Mouse (Mus musculus): Measurements from ENCODE around the gene Neo1. TPM values are rescaled to one million over a fixed set of nuclear protein-coding genes. Genes with fewer than 3 reads are reported as not detected.
"Not testable (repeated sequence)": the region's sequence is repeated elsewhere in the genome, so short reads cannot be mapped to it uniquely, and the experiment has no call there.

Gene Neo1
- total RNA-seq, 2 experiments from 2014 or later, result 176 to 196 TPM

DNA sequence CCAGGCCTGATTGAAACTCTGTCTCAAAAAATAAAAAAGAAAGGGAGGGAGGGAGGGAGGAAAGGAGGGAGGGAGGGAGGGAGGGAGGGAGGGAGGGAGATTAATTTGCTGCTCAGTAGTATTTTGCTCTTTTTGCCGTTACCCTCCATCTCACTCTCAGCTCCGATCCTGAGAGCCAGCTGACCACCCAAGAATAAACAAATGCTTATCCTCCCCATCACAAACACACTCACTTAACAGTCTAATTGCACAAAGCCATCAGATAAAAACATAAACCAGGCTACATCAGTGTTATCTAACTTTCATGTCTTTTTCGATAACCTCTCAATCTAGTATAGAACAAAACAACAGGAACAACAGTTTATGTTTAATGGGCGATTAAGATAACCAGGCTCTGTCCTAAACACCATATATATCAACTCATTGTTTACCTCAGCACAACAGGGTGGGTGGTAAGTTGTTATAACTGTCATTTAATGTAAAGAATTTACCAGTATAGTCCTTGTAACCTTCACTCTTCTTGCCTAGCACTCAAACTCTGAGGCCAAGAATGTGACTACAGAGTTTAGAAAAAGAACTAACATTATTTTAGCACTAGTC lies 11.9 kb downstream of the Neo1 start:
- intact Hi-C loops (cut with DNase I), result no loop called here
- no peak for DNase-seq (ENCODE audit: extremely low spot score in 1 of 2, low spot score in 2 of 2)

DNA sequence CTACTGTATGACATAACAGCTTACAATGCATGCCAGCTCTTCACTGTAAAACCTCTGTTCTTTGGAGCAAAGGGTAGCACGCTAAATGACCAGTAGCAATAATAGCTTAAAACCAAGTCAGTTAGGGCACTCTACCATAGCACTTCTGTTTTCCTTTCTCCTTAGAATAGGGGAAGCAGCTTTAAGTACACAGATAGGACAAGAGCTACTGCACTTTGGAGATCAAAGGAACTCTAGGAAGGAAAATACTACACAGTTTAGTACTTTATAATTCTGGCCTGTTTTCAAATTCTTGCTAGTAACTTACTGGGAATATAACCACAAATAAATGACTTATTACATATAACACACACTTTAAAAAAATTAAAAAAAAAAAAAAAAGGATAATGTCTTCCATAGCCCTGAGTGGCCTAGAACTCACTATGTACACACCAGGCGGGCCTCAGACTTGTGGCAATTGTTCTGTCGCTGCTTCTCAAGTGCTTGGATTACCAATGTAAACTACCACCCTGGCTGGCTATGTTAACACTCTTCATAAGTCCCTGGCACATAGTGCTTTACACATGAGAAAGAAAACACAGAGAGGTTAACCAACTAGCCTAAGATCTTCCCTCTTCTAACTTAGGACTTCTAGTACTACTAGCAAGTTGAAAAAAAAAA lies 20.1 kb downstream of the Neo1 start:
- DNase-seq (ENCODE audit: extremely low spot score in 1 of 2, low spot score in 2 of 2), result no peak
- intact Hi-C loops (cut with DNase I), result no loop called here

GRCm38 (mm10) chr9:59013365-59013764 lies 22.9 kb downstream of the Neo1 start:
- intact Hi-C loops (cut with DNase I), result loop anchor here (5.0 kb wide), 2 partner anchors 254 to 269 kb away; no protein-coding TSS in a partner anchor
- DNase-seq (ENCODE audit: extremely low spot score in 1 of 2, low spot score in 2 of 2), result peak in 1 of 2 experiments; percentile 70

DNA sequence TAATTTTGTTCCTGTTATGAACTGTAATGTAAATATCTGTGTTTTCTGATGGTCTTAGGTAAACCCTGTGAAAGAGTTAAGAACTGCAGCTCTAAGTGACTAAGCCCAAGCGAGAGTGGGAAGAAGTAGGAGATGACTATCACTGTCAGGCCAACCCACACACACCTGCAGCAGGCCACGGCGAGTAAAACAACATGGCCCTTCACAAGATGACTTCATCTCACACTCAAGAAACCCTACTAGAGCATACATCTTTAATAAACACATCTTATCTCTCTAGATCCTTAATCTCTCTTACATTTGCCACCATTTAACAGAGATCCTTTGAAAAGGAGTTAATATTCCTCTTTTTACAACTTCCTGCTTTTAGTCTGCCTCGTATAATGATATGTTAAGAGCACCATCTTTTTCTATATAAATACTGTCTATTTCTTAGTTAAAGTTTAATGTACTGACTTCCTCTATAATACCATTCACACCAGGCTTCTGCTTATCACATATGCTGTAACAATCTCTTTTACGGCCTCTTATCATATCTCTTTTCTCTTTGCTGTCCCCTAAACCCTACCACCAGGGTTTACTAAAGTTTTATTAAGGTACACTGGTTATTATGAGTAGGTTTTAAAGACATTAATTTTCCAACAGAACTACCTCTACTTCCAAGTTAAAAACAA lies 46.8 kb downstream of the Neo1 start:
- no peak for DNase-seq (ENCODE audit: extremely low spot score in 1 of 2, low spot score in 2 of 2)
- intact Hi-C loops (cut with DNase I), result no loop called here

DNA sequence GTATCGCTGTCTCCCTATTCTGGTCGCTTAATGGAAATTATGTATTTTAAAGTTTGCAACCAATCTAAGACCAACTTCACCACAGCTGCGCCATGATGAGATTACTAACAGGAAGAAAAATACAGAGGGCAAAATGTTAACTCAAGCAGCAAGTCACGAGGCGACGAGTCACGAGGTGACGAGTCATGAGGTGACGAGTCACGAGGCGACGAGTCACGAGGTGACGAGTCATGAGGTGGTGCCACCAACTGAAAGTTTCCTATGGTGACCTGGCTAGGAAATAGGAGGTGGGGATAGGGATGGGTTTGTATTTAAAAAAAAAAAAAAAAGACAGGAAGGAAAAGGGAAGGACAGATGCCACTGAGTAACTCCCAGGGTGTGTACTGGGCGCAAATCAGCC lies 57.2 kb downstream of the Neo1 start:
- DNase-seq (ENCODE audit: extremely low spot score in 1 of 2, low spot score in 2 of 2), result no peak
- intact Hi-C loops (cut with DNase I), result no loop called here

- intact Hi-C loops (cut with DNase I); DNase-seq (ENCODE audit: extremely low spot score in 1 of 2, low spot score in 2 of 2): not testable (repeated sequence)
These were observed 65.1 kb downstream of the Neo1 start for GRCm38 (mm10) chr9:58971154-58971553.

DNA sequence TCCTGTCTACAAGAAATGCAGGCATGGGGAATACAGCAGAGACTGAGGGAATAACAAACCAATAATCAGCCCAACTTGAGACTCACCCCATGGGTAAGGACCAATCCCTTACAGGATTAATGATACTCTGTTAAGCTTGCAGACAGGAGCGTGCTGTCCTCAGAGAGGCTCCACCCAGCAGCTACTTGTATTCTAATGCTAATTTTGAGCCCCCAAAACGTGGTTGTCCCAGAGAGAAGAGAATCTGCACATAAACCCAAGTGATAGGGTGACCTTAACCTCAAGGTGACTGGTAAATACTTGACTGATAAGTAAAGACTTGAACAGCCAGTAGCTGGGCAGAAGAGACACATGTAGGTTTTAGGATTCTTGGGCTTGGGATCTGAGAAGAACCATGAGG lies 68.9 kb downstream of the Neo1 start:
- intact Hi-C loops (cut with DNase I), result no loop called here
- no peak for DNase-seq (ENCODE audit: extremely low spot score in 1 of 2, low spot score in 2 of 2)

- DNase-seq (ENCODE audit: extremely low spot score in 1 of 2, low spot score in 2 of 2), result no peak
- intact Hi-C loops (cut with DNase I), result no loop called here
These were observed 80.7 kb downstream of the Neo1 start for GRCm38 (mm10) chr9:58955507-58955906.

DNA sequence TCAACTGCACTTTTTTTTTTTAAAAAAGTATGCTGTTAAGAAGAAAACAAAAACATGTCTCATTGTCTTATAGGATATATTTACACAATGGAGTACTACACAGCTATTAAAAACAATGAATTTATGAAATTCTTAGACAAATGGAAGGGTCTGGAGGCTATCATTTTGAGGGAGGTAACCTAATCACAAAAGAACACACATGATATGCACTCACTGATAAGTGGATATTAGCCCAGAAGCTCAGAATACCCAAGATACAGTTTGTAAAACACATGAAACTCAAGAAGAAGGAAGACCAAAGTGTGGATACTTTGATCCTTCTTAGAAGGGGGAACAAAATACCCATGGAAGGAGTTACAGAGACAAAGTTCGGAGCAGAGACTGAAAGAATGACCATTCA lies 90.3 kb downstream of the Neo1 start:
- DNase-seq (ENCODE audit: extremely low spot score in 1 of 2, low spot score in 2 of 2); intact Hi-C loops (cut with DNase I): not testable (repeated sequence)

- intact Hi-C loops (cut with DNase I), result no loop called here
- DNase-seq (ENCODE audit: extremely low spot score in 1 of 2, low spot score in 2 of 2), result no peak
These were observed 101.5 kb downstream of the Neo1 start for GRCm38 (mm10) chr9:58934776-58935175.

DNA sequence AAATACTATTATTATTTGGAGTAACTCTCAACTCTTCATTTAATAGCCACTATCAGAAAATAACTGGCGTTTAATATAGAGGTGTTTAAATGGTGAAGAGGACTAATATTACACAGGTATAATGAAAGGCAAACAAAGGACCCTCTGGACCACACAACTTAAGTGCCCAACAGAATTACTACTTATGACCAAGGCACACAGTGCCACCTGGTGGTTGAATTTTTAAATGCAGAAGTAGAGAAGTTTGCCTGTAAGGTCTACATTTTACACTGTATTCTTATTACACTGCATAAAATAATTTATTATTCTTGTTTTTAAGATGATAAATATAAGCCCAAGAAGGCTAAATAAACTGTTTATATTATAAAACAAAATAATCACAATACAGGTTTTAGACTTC lies 108.1 kb downstream of the Neo1 start:
- peak; percentile 26 to 31 for DNase-seq (ENCODE audit: extremely low spot score in 1 of 2, low spot score in 2 of 2)
- intact Hi-C loops (cut with DNase I), result no loop called here

DNA sequence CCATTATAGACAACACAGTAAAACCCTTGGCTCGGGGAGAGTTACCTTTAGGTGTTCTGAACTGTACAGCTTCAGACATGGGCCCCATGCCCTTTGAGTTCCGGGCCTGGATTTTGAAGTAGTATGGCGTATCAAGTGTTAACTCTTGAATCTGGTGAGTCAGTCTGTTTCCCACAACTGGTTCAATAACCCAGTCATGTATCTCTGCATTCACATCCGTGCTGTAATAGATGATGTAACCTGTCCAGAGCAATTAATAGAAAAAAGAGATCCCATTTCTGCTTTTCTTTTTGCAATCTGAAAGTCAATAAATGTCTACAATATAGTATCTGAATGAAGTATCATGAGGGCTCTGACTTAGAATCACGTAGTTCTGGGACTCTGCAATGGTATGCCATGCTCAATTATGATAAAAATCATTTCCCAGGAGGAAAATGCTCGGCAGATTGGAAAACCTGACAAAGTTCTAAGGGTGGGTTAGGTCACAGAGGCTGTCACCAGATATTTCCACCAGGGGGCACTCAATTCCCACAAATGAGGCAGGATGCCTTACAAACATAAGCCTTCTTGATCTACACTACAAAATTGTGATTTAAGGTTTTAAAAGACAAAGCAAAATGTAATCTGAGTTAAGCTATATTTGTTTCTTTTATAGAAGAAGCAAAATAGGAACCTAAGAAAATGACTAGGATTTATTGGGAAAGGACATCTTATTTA lies 133.2 kb downstream of the Neo1 start:
- intact Hi-C loops (cut with DNase I), result loop anchor here (10.0 kb wide), 1 partner anchor 382 kb away; no protein-coding TSS in a partner anchor
- peak in 1 of 2 experiments; percentile 39 for DNase-seq (ENCODE audit: extremely low spot score in 1 of 2, low spot score in 2 of 2)

DNA sequence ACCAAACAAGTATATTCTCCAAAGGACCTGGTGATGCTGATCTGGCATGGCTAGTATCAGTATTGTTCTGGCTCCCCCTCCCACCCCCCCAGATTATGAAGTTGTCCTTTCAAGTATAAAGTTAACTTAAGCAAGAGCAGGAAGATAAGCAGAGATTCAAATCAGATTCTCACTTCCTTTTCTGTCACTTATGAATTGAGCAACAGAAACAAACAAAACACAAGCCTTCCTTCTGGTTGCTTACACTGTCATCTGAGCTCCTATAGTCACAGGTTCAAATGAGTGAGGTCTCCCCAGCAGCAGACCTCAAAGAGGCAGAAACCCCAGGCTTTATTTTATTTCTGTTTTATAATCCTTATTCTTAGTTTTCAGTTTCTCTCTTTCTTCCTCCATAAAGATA lies 136.6 kb downstream of the Neo1 start:
- intact Hi-C loops (cut with DNase I), result loop anchor here (10.0 kb wide), 1 partner anchor 385 kb away; no protein-coding TSS in a partner anchor

DNA sequence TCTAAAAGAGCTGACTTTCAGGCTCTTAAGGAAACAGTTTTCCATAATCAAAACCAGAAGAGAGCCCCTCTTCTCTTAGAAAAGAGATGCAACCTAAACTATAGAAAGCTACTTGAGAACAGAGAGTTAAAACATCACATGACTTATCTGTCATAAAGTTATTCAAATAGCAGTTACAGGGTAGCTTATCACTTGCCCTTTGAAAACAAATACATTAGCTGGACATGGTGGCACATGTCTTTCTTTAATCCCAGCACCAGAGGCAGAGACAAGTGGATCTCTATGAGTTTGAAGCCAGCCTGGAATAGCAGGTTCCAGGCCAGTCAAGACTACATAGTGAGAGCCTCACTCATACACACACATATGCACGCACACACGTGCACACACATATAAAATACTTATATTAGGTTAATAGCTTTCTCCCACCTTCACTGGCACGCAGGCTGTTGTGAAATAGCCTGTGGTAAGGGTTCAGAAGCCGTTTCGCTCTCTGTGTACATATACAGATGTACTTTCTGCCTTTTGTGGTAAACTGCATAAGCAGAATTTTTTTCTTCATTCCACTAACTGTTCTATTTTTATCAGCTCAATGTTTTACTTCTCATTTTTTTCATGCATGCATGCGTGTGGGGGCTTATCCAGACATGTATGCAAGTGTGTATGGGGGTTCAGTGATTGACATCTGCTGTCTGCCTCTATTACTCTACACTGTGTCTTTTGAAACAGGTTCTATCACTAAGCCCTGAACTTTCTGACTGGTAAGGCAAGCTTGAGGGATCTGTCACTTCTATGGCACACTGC lies 144.2 kb downstream of the Neo1 start:
- DNase-seq (ENCODE audit: extremely low spot score in 1 of 2, low spot score in 2 of 2), result no peak
- intact Hi-C loops (cut with DNase I), result no loop called here

More for the DNA sequence above, 136.6 kb downstream of the Neo1 start:
- no peak for DNase-seq (ENCODE audit: extremely low spot score in 1 of 2, low spot score in 2 of 2)

DNA sequence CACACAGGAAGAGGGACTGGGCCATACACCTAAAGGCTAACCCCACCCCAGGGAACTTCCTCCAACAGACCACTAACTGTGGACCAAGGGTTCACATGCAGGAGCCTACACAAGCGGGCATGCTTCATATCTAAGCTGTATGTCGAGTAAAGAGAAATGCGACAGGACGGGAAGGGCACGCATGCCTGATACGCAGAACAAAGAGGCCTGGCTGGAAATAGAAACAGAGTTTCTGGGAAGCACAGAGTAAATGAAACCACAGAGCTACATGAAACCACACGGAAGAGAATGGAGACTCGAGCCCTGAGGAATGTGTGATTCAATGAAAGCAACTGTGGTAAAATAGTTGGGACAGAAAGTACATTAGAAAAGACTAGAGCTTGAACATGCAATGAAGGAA lies 145.3 kb downstream of the Neo1 start:
- intact Hi-C loops (cut with DNase I), result no loop called here

DNA sequence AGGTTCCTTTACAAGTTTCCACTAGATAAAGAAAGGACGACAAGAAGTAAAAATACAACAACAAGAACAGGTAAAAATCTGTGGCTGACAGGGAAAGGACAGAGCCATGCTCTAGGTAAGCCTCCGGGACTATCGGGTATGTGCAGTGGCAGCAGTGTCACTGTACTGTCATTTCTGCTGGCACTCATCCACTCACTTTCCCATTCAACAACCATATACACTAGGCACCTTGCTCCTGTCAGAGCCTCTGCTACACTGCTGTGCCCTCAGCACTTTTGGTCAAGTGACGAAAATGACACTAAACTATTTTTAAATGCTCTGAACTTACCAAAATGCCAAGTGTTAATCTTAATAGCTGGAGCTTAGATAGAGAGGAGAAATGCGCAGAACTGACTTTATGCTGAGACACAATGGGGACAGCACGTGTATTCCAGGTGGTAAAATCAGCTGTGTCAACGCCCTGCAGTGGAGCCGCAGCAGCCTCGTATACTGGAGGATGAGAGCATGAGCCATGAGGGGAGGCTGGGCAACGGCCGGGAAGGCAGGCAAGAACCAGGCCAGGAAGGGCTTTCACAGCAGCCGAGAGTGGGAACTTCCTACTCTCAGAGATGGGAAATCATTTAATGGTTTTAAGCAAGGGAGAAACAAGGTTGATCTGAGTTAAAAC lies 146.3 kb downstream of the Neo1 start:
- no peak for DNase-seq (ENCODE audit: extremely low spot score in 1 of 2, low spot score in 2 of 2)
- intact Hi-C loops (cut with DNase I), result no loop called here

More for the DNA sequence above, 145.3 kb downstream of the Neo1 start:
- no peak for DNase-seq (ENCODE audit: extremely low spot score in 1 of 2, low spot score in 2 of 2)

DNA sequence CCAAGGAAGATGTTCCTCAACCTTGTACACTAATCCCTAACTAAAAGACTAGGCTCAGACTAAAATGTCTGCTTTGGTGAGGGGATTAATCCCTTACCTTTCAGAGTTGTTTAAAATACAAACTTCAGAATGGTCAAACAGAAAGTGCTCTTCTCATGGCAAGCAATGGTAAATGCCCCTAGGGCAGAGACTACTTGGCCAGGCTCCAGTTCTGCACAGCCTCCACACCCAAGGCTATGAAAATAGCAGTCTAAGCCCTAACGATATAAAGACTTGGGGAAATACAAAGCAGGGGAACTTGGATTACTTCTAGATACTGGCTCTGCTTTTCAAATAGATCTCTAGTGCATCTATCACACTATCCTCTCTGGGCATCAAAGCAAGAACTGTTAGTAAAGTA lies 153.6 kb downstream of the Neo1 start:
- intact Hi-C loops (cut with DNase I), result no loop called here
- no peak for DNase-seq (ENCODE audit: extremely low spot score in 1 of 2, low spot score in 2 of 2)

GRCm38 (mm10) chr9:58879836-58880235 lies 156.4 kb downstream of the Neo1 start:
- DNase-seq (ENCODE audit: extremely low spot score in 1 of 2, low spot score in 2 of 2), result no peak
- intact Hi-C loops (cut with DNase I), result no loop called here
